Mouse (Mus musculus): ENCODE data around the gene Abl1. TPM values are rescaled to one million over a fixed set of nuclear protein-coding genes. Genes with fewer than 3 reads are reported as not detected.

The Abl1 gene
- polyA plus RNA-seq, 1 experiment from 2014 or later: 49.0 TPM

- no peak for ATAC-seq (ENCODE audit: insufficient read depth, low FRiP score, low TSS enrichment)
- H3K36me3 ChIP-seq (ENCODE audit: control insufficient read depth, insufficient read depth, low read length): no peaks in the 10 kb centered on the region
- H3K4me3 ChIP-seq (ENCODE audit: low read depth, low read length): no peak overlapping the region
- WGBS: 48% methylated on average over 4 of the region's 4 CpGs
- no peak overlapping the region for H3K4me2 ChIP-seq (ENCODE audit: low read depth)
- H3K9ac ChIP-seq (ENCODE audit: low read length): no peak overlapping the region
- H3K4me1 ChIP-seq (ENCODE audit: control insufficient read depth, insufficient read depth, low read length): peaks cover 17% of the 10 kb centered on the region; the same call in 1 of the 2 replicates
- no peaks in the 10 kb centered on the region for H3K9me3 ChIP-seq (ENCODE audit: control insufficient read depth, low read length)
- no peak for DNase-seq (ENCODE audit: low spot score)
- no peaks in the 10 kb centered on the region for H3K27me3 ChIP-seq (ENCODE audit: control insufficient read depth, insufficient read depth, low read length)
- H3K27ac ChIP-seq (ENCODE audit: low read depth, low read length): no peak overlapping the region
Measured at GRCm38 (mm10) chr2:31746835-31747234, 58.7 kb downstream of the Abl1 start.

GRCm38 (mm10) chr2:31749046-31749709 lies 61.0 kb downstream of the Abl1 start:
- DNase-seq (ENCODE audit: low spot score) (peak; percentile 55), ATAC-seq (ENCODE audit: insufficient read depth, low FRiP score, low TSS enrichment) (no peak)
- H3K9me3 ChIP-seq (ENCODE audit: control insufficient read depth, low read length): no peaks in the 10 kb centered on the region
- H3K27me3 ChIP-seq (ENCODE audit: control insufficient read depth, insufficient read depth, low read length): no peaks in the 10 kb centered on the region
- H3K4me1 ChIP-seq (ENCODE audit: control insufficient read depth, insufficient read depth, low read length): peaks cover 17% of the 10 kb centered on the region; the same call in 1 of the 2 replicates
- H3K9ac ChIP-seq (ENCODE audit: low read length): no peak overlapping the region
- WGBS: 19% methylated on average over 10 of the region's 10 CpGs
- no peak overlapping the region for H3K4me3 ChIP-seq (ENCODE audit: low read depth, low read length)
- H3K27ac ChIP-seq (ENCODE audit: low read depth, low read length): peak overlapping the region; percentile 17; the same call in 1 of the 2 replicates
- H3K36me3 ChIP-seq (ENCODE audit: control insufficient read depth, insufficient read depth, low read length): no peaks in the 10 kb centered on the region
- peak overlapping the region; percentile 20 for H3K4me2 ChIP-seq (ENCODE audit: low read depth)

- H3K36me3 ChIP-seq (ENCODE audit: control insufficient read depth, insufficient read depth, low read length): no peaks in the 10 kb centered on the region
- no peak for DNase-seq (ENCODE audit: low spot score)
- no peak overlapping the region for H3K27ac ChIP-seq (ENCODE audit: low read depth, low read length)
Measured at GRCm38 (mm10) chr2:31750133-31750532, 62.0 kb downstream of the Abl1 start.

GRCm38 (mm10) chr2:31757472-31757871 lies 69.3 kb downstream of the Abl1 start:
- Histone ChIP-seq H3K4me1 (ENCODE audit: control insufficient read depth, insufficient read depth, low read length) (peaks cover 22% of the 10 kb centered on the region), H3K27me3 (ENCODE audit: control insufficient read depth, insufficient read depth, low read length) (no peaks in the 10 kb centered on the region), H3K9ac (ENCODE audit: low read length) (no peak overlapping the region), H3K36me3 (ENCODE audit: control insufficient read depth, insufficient read depth, low read length) (no peaks in the 10 kb centered on the region), H3K4me2 (ENCODE audit: low read depth) (no peak overlapping the region), H3K9me3 (ENCODE audit: control insufficient read depth, low read length) (no peaks in the 10 kb centered on the region), H3K4me3 (ENCODE audit: low read depth, low read length) (no peak overlapping the region), H3K27ac (ENCODE audit: low read depth, low read length) (no peak overlapping the region)
- ATAC-seq (ENCODE audit: insufficient read depth, low FRiP score, low TSS enrichment) (no peak), DNase-seq (ENCODE audit: low spot score) (no peak)

More at GRCm38 (mm10) chr2:31750133-31750532, 62.0 kb downstream of the Abl1 start:
- Histone ChIP-seq H3K27me3 (ENCODE audit: control insufficient read depth, insufficient read depth, low read length) (no peaks in the 10 kb centered on the region), H3K4me1 (ENCODE audit: control insufficient read depth, insufficient read depth, low read length) (peaks cover 17% of the 10 kb centered on the region; the same call in 1 of the 2 replicates), H3K9me3 (ENCODE audit: control insufficient read depth, low read length) (no peaks in the 10 kb centered on the region), H3K9ac (ENCODE audit: low read length) (no peak overlapping the region), H3K4me2 (ENCODE audit: low read depth) (no peak overlapping the region), H3K4me3 (ENCODE audit: low read depth, low read length) (no peak overlapping the region)
- WGBS: 80% methylated on average over 5 of the region's 5 CpGs
- ATAC-seq (ENCODE audit: insufficient read depth, low FRiP score, low TSS enrichment): no peak

GRCm38 (mm10) chr2:31758966-31759365 lies 70.8 kb downstream of the Abl1 start:
- peak overlapping the region; percentile 92; the same call in 1 of the 2 replicates for H3K4me2 ChIP-seq (ENCODE audit: low read depth)
- ATAC-seq (ENCODE audit: insufficient read depth, low FRiP score, low TSS enrichment): no peak
- DNase-seq (ENCODE audit: low spot score): no peak
- WGBS: 87% methylated on average over 5 of the region's 5 CpGs
- H3K9ac ChIP-seq (ENCODE audit: low read length): peak overlapping the region; percentile 98
- H3K4me3 ChIP-seq (ENCODE audit: low read depth, low read length): peak overlapping the region; percentile 91; the same call in 1 of the 2 replicates
- no peaks in the 10 kb centered on the region for H3K27me3 ChIP-seq (ENCODE audit: control insufficient read depth, insufficient read depth, low read length)
- H3K9me3 ChIP-seq (ENCODE audit: control insufficient read depth, low read length): no peaks in the 10 kb centered on the region
- H3K36me3 ChIP-seq (ENCODE audit: control insufficient read depth, insufficient read depth, low read length): no peaks in the 10 kb centered on the region
- H3K4me1 ChIP-seq (ENCODE audit: control insufficient read depth, insufficient read depth, low read length): peaks cover 35% of the 10 kb centered on the region
- no peak overlapping the region for H3K27ac ChIP-seq (ENCODE audit: low read depth, low read length)

GRCm38 (mm10) chr2:31759751-31760460 lies 71.7 kb downstream of the Abl1 start:
- Histone ChIP-seq H3K4me1 (ENCODE audit: control insufficient read depth, insufficient read depth, low read length) (peaks cover 36% of the 10 kb centered on the region), H3K9ac (ENCODE audit: low read length) (peak overlapping the region; percentile 98), H3K36me3 (ENCODE audit: control insufficient read depth, insufficient read depth, low read length) (no peaks in the 10 kb centered on the region), H3K4me3 (ENCODE audit: low read depth, low read length) (peak overlapping the region; percentile 91), H3K9me3 (ENCODE audit: control insufficient read depth, low read length) (no peaks in the 10 kb centered on the region), H3K4me2 (ENCODE audit: low read depth) (peak overlapping the region; percentile 92), H3K27me3 (ENCODE audit: control insufficient read depth, insufficient read depth, low read length) (no peaks in the 10 kb centered on the region), H3K27ac (ENCODE audit: low read depth, low read length) (peak overlapping the region; percentile 83)
- ATAC-seq (ENCODE audit: insufficient read depth, low FRiP score, low TSS enrichment) (peak; percentile 81), DNase-seq (ENCODE audit: low spot score) (peak; percentile 90)
- under 1% methylated on average over 40 of the region's 42 CpGs for WGBS

GRCm38 (mm10) chr2:31760486-31760885 lies 72.3 kb downstream of the Abl1 start:
- no peak for ATAC-seq (ENCODE audit: insufficient read depth, low FRiP score, low TSS enrichment)
- peaks cover 36% of the 10 kb centered on the region for H3K4me1 ChIP-seq (ENCODE audit: control insufficient read depth, insufficient read depth, low read length)
- no peak for DNase-seq (ENCODE audit: low spot score)
- H3K27me3 ChIP-seq (ENCODE audit: control insufficient read depth, insufficient read depth, low read length): no peaks in the 10 kb centered on the region
- peak overlapping the region; percentile 91 for H3K4me3 ChIP-seq (ENCODE audit: low read depth, low read length)
- H3K27ac ChIP-seq (ENCODE audit: low read depth, low read length): peak overlapping the region; percentile 83
- H3K36me3 ChIP-seq (ENCODE audit: control insufficient read depth, insufficient read depth, low read length): no peaks in the 10 kb centered on the region
- no peaks in the 10 kb centered on the region for H3K9me3 ChIP-seq (ENCODE audit: control insufficient read depth, low read length)
- 0% methylated on average over 1 of the region's 1 CpGs for WGBS
- H3K4me2 ChIP-seq (ENCODE audit: low read depth): peak overlapping the region; percentile 92
- H3K9ac ChIP-seq (ENCODE audit: low read length): peak overlapping the region; percentile 98

GRCm38 (mm10) chr2:31761115-31761531 lies 72.9 kb downstream of the Abl1 start:
- 6% methylated on average over 7 of the region's 7 CpGs for WGBS
- no peak for ATAC-seq (ENCODE audit: insufficient read depth, low FRiP score, low TSS enrichment)
- peak overlapping the region; percentile 92 for H3K4me2 ChIP-seq (ENCODE audit: low read depth)
- peaks cover 39% of the 10 kb centered on the region for H3K4me1 ChIP-seq (ENCODE audit: control insufficient read depth, insufficient read depth, low read length)
- no peaks in the 10 kb centered on the region for H3K9me3 ChIP-seq (ENCODE audit: control insufficient read depth, low read length)
- no peaks in the 10 kb centered on the region for H3K27me3 ChIP-seq (ENCODE audit: control insufficient read depth, insufficient read depth, low read length)
- DNase-seq (ENCODE audit: low spot score): no peak
- no peaks in the 10 kb centered on the region for H3K36me3 ChIP-seq (ENCODE audit: control insufficient read depth, insufficient read depth, low read length)
- H3K4me3 ChIP-seq (ENCODE audit: low read depth, low read length): peak overlapping the region; percentile 91
- H3K9ac ChIP-seq (ENCODE audit: low read length): peak overlapping the region; percentile 98
- 0 out of 2 replicates have a peak overlapping the region, but pooled peaks have one; percentile 83 for H3K27ac ChIP-seq (ENCODE audit: low read depth, low read length)
